Mouse (Mus musculus) forebrain, embryonic 11.5 days (tissue): ENCODE results near the gene Gm6020. TPM values are rescaled to one million over a fixed set of nuclear protein-coding genes. Genes with fewer than 3 reads are reported as not detected.

Experiments
- ATAC-seq: fragments of 200-750 bp; cut with Nextera tagmentation; replicated peaks from 2 replicates; pipeline ENCODE4 v1.8.0; 2017; ENCODE audit warnings: moderate TSS enrichment; ENCODE audit not compliant: low FRiP score
- DNase-seq: peaks from one replicate; pipeline ENCODE4 v3.0.0-alpha.2; 2017; ENCODE audit warnings: low spot score
- H3K27ac ChIP-seq: fragments of 300-500 bp; sonication (generic); 2 replicates; pipeline ENCODE4 v1.5.1; 2014; ENCODE audit warnings: low read depth, low read length
- H3K27me3 ChIP-seq: fragments of 300-500 bp; sonication (generic); 2 replicates; pipeline ENCODE4 v1.6.1; 2014; ENCODE audit warnings: mild to moderate bottlenecking, low read length, mixed read lengths; ENCODE audit not compliant: control insufficient read depth, insufficient read depth
- H3K36me3 ChIP-seq: fragments of 300-500 bp; sonication (generic); 2 replicates; pipeline ENCODE4 v1.6.1; 2014; ENCODE audit warnings: mild to moderate bottlenecking, low read length, moderate library complexity, mixed read lengths; ENCODE audit not compliant: control insufficient read depth, insufficient read depth
- H3K4me1 ChIP-seq: fragments of 300-500 bp; sonication (generic); replicated peaks from 2 replicates; pipeline ENCODE4 v1.6.1; 2014; ENCODE audit warnings: low read length, mixed read lengths; ENCODE audit not compliant: control insufficient read depth, insufficient read depth
- H3K4me2 ChIP-seq: fragments of 300-500 bp; sonication (generic); 2 replicates; pipeline ENCODE4 v1.6.1; 2014; ENCODE audit warnings: low read depth, mild to moderate bottlenecking, low read length, moderate library complexity, mixed read lengths; ENCODE audit not compliant: severe bottlenecking
- H3K4me3 ChIP-seq: fragments of 300-500 bp; sonication (generic); 2 replicates; pipeline ENCODE4 v1.5.1; 2014; ENCODE audit warnings: low read depth, low read length
- H3K9ac ChIP-seq: fragments of 300-500 bp; sonication (generic); 2 replicates; pipeline ENCODE4 v1.6.1; 2014; ENCODE audit warnings: low read length
- H3K9me3 ChIP-seq: fragments of 300-500 bp; sonication (generic); 2 replicates; pipeline ENCODE4 v1.6.1; 2016; ENCODE audit warnings: low read length, mixed read lengths; ENCODE audit not compliant: control insufficient read depth
- WGBS: fragments of 180-500 bp; shearing (Covaris S2); extraction: QIAGEN DNeasy Blood & Tissue Kit; methylation state at CpG from one replicate; pipeline ENCODE4 v1.1.7; 2014; 5-methylcytosine and 5-hydroxymethylcytosine counted together
- polyA plus RNA-seq: library from polyadenylated mRNA; unstranded; fragments of >200 nt; fragmentation: Nextera tagmentation; extraction: Ambion mirVana; gene quantifications from 2 replicates; pipeline ENCODE4 v1.2.1, GENCODE M21; 2014

The Gm6020 gene
- polyA plus RNA-seq, 1 experiment from 2014 or later, result not detected

DNA sequence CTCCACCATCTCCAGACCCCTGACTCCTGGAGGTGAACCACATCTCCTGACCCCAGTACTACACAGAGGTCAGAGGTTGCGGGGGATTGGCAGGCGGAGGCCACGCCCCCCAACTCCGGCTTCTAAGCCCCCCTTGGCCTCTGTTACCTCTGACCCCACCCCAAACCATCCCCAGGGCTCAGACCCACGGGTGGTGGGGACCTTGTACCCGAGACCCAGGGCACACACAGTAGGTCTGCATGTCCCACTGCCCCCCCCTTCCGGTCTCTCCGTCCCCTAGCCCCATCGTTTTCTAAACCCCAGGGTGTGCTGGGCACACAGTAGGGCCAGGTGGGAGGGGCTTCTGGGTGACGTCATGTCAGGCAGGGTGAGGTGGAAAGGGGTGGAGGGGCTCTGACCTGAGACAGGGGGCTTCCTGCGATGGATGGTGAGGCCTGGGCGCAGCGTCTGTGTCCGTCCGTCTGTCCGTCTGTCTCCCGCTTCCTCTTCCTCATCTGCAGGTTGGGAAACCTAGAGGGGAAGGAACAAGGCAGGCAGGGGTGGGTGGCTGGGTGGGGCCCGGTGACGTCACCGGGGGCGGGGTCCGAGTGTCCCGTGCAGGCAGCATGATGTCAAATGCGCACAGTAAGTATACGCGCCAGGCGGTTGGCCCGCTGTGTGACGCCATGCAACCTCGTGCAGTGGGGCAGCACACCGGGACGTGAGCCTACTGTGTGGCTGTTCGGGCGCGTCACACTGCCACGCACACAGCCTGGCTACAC lies 44.4 kb downstream of the Gm6020 start, which contains the start of gene Csf2ra:
Gene Csf2ra (minus strand): TSS at position 489 of the 761 bp plus-strand sequence.
- peak within 1 kb of the TSS; percentile 44 for H3K9ac ChIP-seq
- H3K27ac ChIP-seq, result peak within 1 kb of the TSS; percentile 25
- no peaks in the 10 kb centered on the region for H3K27me3 ChIP-seq
- H3K4me2 ChIP-seq, result peak within 1 kb of the TSS; percentile 52
- no peaks in the 10 kb centered on the region for H3K9me3 ChIP-seq
- WGBS, result 60% methylated on average over 36 of the region's 36 CpGs
- DNase-seq, result peak; percentile 64
- no peaks in the 10 kb centered on the region for H3K4me1 ChIP-seq
- H3K36me3 ChIP-seq, result no peaks in the 10 kb centered on the region
- H3K4me3 ChIP-seq, result peak within 1 kb of the TSS; percentile 45
- ATAC-seq, result no peak

Other genes starting within 250 kb of the Gm6020 start
- gene Zfp950, start 43.0 kb upstream of the Gm6020 start, polyA plus RNA-seq, result 25.6 and 27.1 TPM in 2 replicates
- not detected in 2 replicates for gene Gm7102, start 7.6 kb upstream of the Gm6020 start, polyA plus RNA-seq
- gene Csf2ra, start 44.5 kb downstream of the Gm6020 start, polyA plus RNA-seq, result 17.9 and 19.2 TPM in 2 replicates
- gene Gm21060, start 113.2 kb downstream of the Gm6020 start, polyA plus RNA-seq, result not detected in 2 replicates